Mouse (Mus musculus) gastrocnemius, postnatal 10 days (tissue): ENCODE measurements around the gene Cfap44. TPM values are rescaled to one million over a fixed set of nuclear protein-coding genes. Genes with fewer than 3 reads are reported as not detected.

Experiments used
- DNase-seq: peaks from one replicate; pipeline ENCODE4 v3.0.0; 2021; ENCODE audit warnings: mixed read lengths
- total RNA-seq, 2 experiments: library from RNA; stranded (reverse); gene quantifications; 2 replicates each; pipeline ENCODE4 v1.2.3; 2021

Cfap44 gene
- total RNA-seq, 2 experiments from 2014 or later: 0.42 TPM; not detected in 1

DNA sequence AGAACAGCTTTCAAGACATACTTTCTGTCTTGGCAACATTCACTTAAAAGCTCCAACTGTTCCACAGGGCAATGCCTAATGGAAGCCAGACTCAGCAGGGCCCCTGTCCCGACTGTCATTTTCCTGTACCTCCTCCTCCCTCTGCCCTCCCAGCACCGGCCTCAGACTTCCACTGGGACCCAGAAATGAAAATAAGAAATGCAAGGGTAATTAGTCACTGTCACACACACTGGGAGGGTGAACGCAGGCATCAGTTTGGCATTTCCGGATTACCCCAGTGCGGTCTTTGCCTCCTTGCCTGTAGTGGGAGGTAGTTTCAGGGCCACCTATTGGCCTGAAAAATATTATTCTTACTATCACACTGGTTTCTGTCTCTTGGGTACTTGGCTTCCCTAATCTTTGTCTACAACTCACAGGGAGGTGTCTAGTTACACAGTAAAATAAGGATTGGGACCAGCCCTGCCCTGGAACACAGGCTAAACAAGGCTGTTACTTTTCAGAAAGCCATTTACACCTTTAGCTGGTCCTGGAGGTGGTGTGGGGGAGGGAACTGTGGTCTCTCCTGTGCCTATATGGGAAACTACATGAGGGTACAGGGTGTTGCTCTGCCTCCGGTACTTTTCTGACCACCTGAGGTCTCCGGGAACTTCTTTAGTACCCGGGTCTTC lies 100.0 kb downstream of the Cfap44 start:
- DNase-seq: no peak

DNA sequence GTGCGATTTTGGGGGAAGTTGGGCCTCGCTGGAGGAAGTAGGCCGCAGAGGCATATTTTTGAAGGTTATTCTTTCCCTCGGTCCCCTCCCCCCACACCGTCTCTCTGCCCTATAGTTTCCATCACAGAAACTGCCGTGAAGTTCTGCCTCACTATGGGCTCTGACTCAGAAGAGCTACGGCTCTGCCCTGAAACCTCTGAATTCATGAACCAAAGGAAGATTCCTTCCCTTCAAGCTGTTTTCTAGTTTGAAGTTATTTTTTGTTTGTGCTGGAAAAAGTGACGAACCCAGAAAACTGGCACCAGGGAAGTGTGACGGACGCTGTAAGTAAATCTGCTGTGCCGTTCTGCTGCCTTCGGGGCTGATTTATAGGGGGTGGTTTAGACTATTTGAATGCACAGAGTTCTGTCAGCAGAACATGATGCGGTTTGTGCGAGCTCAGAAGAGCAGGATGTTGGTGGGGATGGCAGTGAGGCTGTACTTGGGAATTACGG lies 102.4 kb downstream of the Cfap44 start:
- no peak for DNase-seq

DNA sequence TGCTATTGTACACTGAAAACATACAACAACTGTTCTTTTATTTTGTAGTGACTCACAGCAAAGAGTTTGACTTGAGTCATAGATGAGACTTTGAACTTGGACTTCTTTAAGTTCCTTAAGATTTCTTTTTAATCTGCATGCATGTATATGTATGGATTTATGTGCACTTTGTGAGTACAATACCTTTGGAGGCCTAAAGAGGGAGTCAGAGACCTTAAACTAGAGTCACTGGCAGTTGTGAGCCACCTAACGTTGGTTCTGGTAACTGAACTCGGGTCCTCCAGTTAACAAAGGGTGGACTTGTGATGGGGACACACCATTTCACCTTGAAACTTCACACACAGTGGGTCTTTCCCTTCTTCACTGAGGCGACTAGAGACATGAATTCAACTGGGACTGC lies 103.9 kb downstream of the Cfap44 start:
- no peak for DNase-seq

DNA sequence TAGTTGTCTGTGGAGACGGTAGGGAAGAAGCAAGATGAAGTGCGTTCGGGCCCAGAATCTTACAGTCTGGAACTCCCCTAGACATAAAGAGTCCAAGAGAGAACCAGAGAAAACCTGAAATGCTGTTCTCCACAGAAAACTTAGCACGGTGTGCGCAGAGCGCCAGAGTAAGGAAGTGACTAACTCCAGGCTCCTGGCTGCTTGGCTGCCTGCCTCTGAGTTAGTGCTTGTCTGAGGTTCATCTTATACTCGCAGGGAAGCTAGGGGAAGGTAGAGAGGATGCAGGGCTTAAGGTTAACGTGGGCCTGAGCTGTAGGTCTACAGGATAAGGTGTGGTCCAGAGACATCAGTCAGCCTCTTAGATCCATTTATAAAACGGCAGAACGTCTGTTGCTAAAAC lies 107.2 kb downstream of the Cfap44 start:
- DNase-seq: no peak

DNA sequence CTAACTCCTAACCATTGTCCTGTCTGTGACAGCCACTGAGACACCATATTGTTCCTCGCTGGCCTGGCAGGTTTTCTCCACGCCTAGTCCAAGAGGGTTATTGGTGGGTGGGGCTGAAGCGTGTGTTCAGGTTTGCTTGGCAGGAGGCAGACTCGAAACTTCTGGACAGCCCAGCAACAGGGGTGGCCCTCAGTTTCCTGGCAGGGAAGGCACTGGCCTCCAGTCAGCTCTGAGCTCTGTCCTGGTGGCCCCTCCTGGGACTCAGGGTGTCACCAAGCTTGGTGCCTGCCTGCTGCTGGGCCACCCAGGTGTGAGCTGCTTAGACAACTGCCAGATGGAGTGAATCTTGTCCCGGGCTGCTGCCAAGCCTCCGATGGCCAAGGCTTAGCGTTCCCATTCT lies 107.7 kb downstream of the Cfap44 start:
- no peak for DNase-seq

DNA sequence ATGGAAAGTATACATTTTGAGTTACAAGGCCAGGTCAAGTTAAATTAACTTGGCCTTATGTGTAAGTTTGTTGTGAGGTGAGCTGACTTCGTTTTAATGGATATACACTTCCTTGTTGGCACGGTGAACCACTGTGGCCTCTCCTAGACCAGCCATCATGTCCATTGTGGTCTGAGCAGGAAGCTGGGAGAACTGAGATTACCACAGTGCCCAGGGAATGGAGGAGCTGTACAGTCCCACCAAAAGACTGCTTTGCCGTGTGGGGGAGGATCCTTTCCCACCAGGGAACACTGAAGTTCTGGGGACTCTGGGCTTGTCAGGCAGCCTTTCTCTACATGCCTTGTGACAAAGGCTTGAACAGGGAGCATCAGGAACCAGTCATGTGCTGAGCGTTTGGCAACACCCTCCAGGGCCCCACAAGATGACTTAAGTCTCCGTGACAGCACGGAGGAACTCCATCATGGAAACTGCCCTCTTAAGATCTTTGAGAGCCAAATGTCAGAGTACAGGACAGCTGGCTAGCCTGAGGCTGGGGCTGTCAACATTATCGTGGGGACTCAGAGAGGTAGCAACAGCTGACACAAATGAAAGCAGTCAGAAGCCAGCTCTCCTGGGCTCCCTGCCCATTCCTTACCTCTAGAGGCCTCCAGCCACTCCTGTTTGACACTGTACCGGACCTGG lies 108.4 kb downstream of the Cfap44 start:
- DNase-seq: peak; percentile 42

DNA sequence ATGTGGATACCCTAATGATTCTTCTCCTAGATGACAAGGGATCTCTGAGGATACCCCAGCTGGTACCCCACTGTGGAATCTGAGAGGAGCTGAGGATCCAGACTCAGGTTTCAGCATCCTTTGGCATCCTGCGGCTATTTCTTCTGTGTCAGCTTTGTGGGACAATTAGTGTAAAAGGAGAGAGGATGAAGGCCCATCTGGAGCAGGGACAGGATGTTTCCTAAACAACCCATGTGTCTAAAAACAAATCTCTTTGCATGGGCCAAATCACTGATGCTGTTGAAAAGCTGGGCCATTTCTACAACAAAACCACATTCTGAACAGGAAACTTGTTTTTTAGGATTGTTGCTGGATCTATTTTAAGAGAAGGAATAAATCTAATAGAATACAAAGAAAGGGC lies 110.6 kb downstream of the Cfap44 start:
- DNase-seq: no peak

DNA sequence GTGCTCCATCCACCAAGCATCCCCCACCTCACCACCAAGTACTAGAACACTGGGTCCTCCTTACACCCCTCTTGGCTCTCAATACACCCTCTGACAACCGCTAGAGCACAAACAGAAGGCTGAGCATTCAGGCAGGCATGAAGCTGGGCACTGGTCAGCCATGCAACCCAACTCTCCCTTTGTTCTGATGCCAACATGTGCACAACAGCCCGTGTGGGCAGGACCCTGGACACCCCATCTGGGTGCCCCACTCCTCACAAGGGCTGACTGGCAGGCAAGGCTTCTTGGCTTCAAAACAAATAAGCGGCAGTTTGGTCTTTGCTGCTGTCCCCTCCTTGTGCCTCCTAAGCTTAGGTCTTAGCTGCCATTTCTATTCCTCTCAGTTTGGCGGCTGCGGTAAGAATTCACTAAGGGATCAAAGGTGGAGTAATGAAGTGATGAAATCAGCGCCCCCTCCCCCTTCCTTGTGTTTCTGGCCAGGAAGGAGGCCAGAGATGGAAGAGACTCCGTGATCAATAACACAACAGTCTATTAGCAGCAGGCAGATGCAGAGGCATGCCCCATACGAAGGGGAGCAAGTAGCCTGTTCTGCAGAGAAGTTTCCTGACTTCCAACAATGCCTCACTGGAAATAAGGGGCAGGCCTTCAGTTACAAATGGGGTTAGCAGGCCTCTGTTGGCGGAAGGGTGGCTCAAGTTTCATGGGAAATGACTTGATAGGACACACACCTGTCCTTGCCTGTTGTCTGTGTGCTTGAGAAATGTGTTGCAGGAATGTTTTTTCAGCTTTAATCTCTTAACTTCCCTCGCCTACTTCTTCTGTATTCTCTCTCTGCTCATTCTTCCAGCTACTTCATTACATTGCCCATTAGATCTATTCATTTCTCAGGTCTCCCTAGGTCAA lies 112.7 kb downstream of the Cfap44 start:
- no peak for DNase-seq

DNA sequence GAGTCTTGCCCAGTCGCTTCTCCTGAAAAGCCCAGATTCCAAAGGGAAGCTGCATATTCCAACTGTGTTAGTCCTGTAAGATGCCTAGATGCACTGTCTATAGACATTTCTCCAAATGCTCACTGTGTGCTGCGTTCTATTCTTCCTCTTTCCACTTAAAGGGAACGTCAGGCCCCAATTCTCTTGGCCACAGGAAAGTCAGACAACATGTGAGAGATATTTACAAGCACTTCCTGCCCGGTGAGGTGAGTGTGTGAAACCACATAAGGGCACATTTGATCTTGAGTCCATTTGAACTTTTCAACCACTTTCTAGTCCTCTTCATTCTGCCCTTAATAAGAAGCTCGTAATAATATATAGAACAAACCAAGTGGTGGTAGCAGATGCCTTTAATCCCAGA lies 113.4 kb downstream of the Cfap44 start:
- no peak for DNase-seq

DNA sequence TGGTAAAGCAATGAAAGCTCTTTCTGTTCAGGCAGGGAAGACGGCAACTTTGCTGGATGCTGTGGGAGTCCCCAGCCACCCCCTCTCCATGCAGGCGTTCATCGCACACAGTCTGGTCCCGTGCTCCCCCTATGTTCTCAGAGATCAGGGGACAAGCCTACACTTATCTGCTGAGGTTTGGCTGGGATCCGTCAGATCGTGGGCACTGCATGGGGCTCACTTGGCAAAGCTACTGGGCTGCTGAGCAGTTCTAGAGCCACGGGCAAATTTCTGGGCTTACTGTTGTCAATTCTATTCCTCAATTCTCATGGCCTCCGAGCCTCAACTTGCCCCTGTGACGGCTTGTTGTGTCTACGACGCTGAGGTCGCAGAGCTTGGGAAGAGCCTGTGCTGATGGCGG lies 114.2 kb downstream of the Cfap44 start:
- no peak for DNase-seq

DNA sequence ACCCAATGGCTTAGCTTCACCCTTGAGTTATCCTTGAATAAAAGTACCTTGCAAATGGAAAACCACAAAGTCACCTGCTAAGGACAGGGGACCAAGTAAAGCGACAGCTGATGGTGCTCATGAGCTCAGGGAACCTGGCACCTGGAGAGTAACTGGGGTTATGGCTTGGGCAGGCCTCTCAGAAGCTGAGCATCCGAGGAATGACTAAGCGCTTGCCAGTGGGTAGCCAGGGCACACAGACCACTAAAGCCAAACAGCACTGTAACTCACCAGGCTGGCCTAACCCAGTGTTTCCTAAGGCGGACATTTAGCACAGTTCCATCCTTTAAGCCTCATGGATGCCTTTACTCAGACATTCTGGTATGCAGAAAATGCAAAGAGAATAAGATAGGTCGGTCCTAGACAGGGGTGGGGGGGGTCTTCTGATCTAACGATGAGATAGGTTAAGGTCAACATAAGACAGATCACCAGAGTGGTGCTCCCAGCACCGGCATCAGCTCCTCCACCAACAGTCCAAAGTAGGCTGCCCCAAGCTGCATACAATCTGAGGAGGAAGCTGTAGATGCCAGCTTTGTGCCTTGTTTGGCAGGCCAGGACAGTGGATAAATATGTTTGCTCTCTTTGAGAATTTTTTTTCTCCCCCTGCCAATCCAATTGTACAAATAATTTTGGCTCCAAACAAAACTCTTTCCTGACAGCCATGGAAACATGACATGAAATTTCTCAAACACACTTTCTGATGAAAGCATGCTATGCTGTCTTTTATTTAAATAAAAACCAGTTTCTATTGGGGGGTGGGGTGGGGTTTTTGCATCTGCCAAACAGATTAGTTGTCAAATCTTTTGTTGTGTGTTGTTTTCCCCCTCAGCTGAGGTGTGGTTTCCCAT lies 115.1 kb downstream of the Cfap44 start:
- no peak for DNase-seq

DNA sequence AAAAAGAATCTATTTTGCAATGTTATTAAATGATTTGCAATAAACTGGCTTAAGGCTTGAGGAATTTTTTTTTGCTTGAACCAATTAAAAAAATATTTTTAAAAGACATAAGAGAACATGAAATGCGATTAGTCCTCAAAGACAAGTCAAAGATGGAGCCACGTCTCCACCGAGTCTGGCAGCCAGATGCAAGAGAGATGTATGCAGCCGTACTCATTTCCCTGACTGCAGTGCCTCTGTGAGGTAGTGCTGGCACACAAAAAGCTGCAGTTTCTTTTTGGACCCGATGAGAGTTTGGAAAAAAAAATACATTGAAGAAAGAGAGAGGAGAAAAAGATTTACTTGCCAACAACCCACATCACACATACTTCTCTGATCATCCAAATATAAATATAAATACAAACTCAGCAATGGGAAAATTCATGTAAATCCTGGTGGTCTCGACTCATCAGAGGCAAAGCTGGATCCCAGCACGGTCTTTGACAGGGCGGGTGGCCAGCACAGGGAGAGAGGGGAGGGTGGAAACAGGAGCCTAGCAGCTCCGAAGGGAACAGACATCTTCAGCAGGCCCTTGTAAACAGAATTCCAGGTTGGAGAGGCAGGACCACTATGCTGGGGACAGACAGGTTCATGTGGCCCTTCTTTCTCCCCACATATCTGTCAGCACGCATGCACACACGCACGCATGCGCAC lies 116.1 kb downstream of the Cfap44 start:
- DNase-seq: no peak

DNA sequence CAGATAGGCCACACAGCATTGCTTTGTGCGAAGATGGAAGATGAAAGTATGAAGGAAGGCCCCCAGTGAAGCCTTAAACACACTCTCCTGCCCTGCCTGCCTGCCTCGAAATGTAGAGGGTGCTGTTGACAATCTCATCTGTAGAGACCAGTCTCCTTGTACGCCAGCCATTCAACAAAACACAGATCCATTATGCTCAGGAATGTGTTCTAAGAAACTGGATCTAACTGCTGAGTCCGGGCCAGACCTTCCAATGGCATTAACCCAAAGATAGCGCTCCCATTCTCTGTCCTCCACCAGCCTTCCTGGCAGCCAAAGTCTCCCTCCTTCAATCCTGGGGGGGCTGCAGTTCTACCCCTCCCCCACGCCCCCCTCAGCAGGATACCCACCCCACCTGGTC lies 121.9 kb downstream of the Cfap44 start:
- DNase-seq: no peak

DNA sequence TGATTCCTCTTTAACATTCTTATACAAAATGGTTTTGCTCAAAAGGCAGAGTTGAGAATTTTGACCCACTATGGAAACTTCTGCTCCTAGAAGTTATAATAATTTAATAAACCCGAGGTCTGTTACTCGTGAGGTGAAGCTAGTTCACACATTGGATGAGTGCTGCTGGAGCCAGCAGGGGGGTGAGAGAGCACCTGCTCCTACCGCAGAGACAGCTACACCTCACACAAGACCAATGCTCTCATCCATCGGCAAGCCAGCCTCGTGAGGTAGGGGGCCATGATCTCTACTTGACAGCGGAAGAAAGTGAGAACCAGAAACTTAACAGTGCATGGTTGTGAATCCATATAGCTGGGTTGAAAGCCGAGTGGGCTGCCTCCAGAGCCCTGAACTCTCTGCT lies 129.0 kb downstream of the Cfap44 start:
- DNase-seq: no peak

DNA sequence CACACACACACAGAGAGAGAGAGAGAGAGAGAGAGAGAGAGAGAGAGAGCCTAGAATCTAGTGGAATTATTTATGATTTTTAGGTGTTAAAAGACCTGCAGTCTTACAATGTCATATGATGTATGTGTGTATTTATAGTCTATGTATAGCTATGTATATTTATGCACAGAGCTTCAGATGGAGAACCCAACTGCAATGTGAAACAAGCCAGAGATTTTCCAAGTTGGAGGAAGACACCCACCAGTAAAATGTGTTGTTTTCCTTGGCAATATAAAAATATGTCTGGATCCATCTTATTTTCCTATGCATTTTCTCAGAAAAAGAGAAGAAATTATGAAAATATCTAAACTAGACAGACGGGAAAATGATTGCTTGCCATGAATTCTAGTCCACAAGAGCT lies 131.4 kb downstream of the Cfap44 start:
- no peak for DNase-seq

DNA sequence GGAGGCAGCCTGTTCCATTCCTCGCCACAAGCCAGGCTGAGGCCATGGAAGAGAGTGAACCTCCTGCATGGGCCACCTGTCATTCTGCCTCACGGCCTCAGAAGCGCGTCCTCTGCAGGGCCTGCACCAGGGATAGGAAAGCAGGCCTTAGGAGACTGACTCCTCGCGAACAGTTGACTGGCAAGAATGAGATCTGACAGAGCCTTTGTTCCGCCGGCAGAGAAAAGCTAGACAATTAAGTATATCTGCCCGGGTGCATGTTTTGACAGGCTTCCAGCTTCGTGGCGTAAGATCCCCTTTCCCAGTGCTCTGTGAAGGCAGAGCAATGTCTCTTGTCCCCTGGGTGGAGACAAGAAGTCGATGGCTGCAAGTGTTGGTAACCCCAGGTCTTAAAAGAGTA lies 132.1 kb downstream of the Cfap44 start:
- no peak for DNase-seq

DNA sequence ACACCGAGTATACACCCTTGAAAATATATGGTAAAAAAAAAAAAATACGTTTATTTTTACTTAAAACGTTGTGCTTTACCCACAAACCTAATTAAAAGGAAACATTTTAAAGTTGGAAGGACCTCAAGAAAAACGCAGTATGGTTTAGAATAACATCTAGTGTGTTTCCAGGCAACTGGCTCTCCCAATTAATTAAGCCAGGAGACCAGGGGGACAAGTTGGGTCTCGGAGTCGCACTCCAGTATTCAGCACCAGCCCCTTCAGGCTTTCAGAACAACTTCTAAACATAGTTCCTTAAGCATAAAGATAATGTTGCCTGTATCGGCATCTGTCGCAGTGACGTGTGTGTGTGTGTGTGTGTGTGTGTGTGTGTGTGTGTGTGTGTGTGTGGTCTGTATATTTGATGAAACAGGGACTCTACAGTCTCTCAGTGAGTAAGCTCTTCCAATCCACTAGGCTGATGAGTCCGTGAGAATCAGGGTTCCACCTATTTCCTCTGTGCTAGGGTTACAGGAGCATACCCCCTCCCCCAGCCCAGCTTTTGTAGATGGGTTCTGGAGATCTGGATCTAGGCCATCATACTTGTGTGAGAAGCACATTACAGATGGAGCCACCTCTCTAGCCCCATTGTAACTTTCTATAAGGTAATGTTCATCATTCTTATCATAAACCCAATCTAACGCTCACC lies 132.8 kb downstream of the Cfap44 start:
- DNase-seq: no peak

DNA sequence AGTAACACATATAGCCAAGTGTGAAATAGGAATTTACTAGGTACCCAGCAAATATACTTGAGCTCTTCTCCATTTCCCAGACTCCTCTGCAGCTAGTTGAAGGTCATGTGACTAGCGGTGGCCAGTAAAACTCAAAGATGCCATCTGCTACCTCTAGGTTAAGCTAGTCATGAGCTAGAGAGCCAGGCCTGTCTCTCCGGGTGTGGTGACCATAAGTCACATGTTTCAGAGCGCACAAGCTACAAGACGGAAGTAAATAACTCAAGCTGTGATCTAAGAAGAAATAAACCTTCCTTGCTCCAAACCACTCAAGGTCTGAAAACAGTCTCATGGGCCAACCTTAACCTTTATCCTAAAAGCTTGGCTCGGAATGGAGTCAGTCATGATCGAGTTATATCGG lies 134.4 kb downstream of the Cfap44 start:
- no peak for DNase-seq

DNA sequence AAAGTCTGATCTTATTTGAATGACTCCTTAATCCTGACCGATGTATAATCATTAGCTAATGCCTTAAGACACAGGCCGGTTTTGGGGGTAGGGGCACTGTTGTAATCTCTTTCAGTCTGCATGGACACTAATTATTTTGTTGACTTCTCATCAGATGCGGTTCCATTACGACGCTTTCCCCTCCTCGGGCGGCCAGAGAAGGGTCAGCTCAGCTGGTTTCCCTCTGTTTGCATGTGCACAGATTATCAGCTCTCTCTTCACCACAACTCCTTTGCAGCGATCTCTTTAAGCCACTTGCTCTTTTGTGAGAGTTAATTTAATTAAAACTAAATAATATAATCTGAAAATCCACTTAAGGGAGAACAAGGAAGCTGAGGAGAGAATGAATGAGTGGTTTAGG lies 135.1 kb downstream of the Cfap44 start:
- no peak for DNase-seq

DNA sequence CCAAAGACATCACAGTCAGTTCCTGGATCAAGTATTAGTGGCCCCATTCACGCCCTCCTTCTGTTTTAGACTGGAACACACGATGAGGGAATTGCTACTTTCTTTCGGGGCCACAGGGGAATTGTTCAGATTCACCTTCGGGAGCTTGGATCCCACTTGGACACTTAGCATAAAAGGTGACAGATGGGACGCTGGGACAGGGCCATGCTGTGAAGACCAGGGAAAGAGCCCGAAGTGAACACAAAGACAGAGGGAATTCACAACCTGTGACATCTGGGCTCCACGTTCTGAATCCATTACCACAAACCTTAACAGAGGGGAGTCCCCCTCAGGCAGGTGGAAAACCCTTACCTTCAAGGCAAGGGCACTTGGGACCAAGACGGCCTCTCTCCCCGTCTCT lies 135.6 kb downstream of the Cfap44 start:
- DNase-seq: no peak

DNA sequence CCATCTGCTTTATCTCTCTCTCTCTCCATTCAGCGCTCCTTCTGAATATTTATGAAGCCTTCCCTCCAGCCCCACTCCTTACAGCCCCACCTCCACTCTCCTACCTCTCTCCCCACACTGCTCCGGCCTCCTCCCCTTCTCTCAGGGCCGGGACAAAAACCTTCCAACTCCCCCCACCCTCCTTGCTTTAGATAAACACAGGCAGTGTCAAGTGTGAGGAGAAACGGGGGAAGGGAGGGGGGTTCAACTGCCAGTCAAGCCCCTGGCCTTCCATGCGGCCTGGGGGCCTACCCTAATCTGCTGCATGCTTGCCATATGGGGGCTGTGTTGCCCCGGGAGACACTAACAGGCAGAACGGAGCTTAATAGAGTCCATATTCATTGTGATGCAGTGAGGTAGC lies 136.2 kb downstream of the Cfap44 start:
- DNase-seq: no peak
